Mouse (Mus musculus) small intestine, adult 2 months (tissue): ENCODE measurements around the gene Zic4.

Experiments
- CTCF ChIP-seq: fragments of 200-500 bp; IDR thresholded peaks from 2 replicates; pipeline ENCODE4 v1.5.1; 2012; ENCODE audit warnings: low read depth, mild to moderate bottlenecking, control low read depth, inconsistent platforms, low read length, moderate library complexity, mixed read lengths; ENCODE audit not compliant: insufficient replicate concordance, insufficient read length; ENCODE audit errors: extremely low read depth
- POLR2A ChIP-seq: fragments of 200-500 bp; IDR thresholded peaks from 2 replicates; pipeline ENCODE4 v1.6.1; 2012; ENCODE audit warnings: low read depth, mild to moderate bottlenecking, control low read depth, inconsistent platforms, low read length, moderate library complexity

- TF ChIP-seq POLR2A (no peak), CTCF (no peak)
Observed at GRCm38 (mm10) chr9:91371011-91371410, 8.8 kb downstream of the Zic4 start.
